Mouse (Mus musculus): Measurements from ENCODE around the gene Enpp1. TPM values are rescaled to one million over a fixed set of nuclear protein-coding genes. Genes with fewer than 3 reads are reported as not detected.
A peak's percentile ranks its signal among the peaks of the same experiment; 100 is the strongest.

Enpp1 gene
- polyA plus RNA-seq, 1 experiment from 2014 or later = 4.1 TPM

DNA sequence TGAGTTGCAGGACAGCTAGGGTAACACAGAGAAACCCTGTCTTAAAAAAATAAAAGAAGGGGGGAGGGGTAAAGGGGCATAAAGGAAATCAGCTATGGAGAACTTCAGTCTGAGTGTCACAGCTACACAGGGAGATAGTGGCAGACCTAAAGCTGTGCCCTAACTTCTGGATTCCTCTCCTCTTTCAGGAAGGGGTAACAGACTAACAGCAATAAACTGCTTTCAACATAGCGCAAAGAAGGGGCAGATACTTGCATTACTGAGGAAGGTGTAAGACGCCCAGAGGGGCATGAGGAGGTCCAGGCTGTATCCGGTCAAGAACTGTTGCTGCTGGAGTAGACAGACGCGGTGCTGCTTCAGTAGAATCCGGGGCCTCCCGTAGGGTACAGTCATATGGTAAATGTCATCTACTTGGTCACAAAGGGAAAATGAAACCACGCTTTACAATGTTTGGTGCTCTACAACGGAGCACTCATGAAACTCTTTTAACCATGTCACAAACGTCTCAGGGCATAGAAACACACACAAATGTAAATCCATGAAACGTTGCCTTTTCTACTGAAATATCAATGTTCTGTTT is 60.9 kb downstream of the Enpp1 start:
- no peak for ATAC-seq (ENCODE audit: extremely low read depth, insufficient number of reproducible peaks, low FRiP score, low TSS enrichment)
- Histone ChIP-seq H3K36me3 (no peaks in the 10 kb centered on the region; the same call in 1 of the 2 replicates), H3K4me2 (no peak overlapping the region), H3K9ac (no peak overlapping the region), H3K27me3 (replicated peaks) (no peaks in the 10 kb centered on the region), H3K4me1 (no peaks in the 10 kb centered on the region), H3K9me3 (no peaks in the 10 kb centered on the region), H3K4me3 (no peak overlapping the region), H3K27ac (replicated peaks) (no peak overlapping the region)
- WGBS = 85% methylated on average over 11 of the region's 11 CpGs

DNA sequence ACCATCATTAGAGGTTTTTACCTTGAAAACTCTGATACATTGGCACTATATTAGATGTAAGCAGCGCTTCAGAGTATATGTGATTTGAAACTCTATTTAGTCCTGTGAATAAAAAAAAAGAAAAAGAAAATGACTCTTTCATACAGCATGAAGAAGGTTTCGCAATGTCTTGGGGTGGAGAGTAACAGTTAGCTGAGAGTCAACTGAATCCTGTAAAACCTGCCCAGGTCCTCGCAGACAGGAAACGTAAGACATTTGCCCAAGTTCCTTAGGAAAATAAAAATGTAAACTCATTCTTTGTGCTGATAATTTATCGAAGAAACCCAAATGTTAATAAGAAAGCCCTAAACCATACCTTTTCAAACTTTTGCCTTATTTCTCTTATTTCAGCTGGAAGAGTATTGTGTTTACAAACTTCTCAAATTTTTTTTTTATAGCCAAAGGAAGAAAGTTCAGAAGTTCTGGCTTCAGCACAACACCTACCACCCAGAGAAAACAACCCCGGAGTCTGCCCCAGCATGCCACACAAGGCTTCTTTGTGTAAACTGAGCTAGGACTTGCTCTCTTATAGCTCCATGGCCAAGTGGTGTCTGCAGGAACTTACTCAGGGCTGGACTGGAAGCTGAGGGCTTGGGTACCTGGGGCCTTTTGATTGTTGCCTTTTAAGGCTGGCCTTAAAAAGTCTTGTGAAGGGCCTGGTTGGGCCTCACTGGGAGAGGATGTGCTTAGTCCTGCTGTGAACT is 63.8 kb downstream of the Enpp1 start:
- Histone ChIP-seq H3K9me3 (no peaks in the 10 kb centered on the region), H3K4me3 (no peak overlapping the region), H3K27me3 (replicated peaks) (no peaks in the 10 kb centered on the region), H3K9ac (no peak overlapping the region), H3K27ac (replicated peaks) (no peak overlapping the region), H3K4me2 (no peak overlapping the region), H3K36me3 (no peaks in the 10 kb centered on the region; the same call in 1 of the 2 replicates), H3K4me1 (no peaks in the 10 kb centered on the region)
- ATAC-seq (ENCODE audit: extremely low read depth, insufficient number of reproducible peaks, low FRiP score, low TSS enrichment) = no peak
- 79% methylated on average over 6 of the region's 6 CpGs for WGBS

DNA sequence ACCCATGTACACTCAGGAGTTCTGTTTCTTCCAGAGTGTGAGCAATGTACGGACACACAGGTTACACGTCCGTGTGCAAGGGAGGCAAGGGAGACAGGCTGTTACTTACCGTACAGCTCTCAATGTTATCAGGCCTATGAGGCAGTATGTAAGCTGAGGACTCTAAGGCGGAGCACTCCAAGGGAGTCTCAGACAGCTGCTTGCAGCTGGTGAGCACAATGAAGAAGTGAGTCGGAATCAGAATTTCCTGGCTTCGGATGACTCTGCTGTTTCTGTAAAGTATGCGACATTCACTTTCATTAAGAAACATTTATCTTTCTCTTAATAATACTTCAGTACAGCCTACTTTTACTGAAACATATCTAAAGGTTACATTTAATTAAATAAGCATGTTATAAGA is 66.8 kb downstream of the Enpp1 start:
- H3K27ac ChIP-seq (replicated peaks) = no peak overlapping the region
- no peaks in the 10 kb centered on the region for H3K27me3 ChIP-seq (replicated peaks)
- no peak overlapping the region for H3K4me3 ChIP-seq
- no peak overlapping the region for H3K9ac ChIP-seq
- WGBS = 82% methylated on average over 8 of the region's 8 CpGs
- no peak overlapping the region for H3K4me2 ChIP-seq
- no peaks in the 10 kb centered on the region for H3K36me3 ChIP-seq
- no peak for ATAC-seq (ENCODE audit: extremely low read depth, insufficient number of reproducible peaks, low FRiP score, low TSS enrichment)
- no peaks in the 10 kb centered on the region for H3K9me3 ChIP-seq
- H3K4me1 ChIP-seq = no peaks in the 10 kb centered on the region

DNA sequence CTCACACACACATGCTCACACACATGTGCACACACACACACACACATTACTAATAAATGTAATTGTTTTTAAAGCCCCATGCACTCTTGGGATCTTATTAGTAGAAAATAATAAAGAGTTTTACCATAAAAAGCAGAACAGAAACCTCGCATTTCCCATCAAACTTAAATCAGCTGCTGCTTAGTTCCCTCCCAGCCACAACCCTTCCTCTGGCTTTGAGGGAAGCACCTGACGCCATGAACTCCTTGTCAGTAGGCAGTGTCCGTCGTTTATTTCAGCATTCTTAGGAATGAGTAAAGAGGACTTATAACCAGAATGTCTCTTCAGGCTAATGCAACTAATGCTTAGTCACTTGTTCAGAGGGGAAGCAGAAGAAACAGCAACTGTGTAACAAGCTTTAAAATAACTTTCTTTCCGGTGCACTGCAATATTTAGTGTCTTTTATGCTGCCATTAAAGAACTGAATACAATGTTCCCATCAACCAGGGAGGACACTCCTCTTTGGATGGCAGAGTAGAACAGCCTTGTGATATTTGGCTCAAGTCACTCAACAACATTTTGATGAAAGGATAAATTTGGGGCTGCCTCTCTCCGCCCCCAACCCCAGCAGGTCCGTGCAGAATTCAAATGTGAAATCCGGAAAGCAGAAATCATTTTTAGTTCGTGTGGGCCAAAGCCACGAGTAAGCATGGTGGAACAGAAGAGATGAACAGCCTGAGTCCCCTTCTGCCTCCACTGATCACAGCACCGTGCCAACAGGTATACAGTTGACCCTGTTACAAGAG is 69.0 kb downstream of the Enpp1 start:
- Histone ChIP-seq H3K4me2 (no peak overlapping the region), H3K36me3 (no peaks in the 10 kb centered on the region), H3K27me3 (replicated peaks) (no peaks in the 10 kb centered on the region), H3K9ac (no peak overlapping the region), H3K9me3 (no peaks in the 10 kb centered on the region), H3K27ac (replicated peaks) (no peak overlapping the region), H3K4me1 (peaks cover 17% of the 10 kb centered on the region), H3K4me3 (no peak overlapping the region)
- ATAC-seq (ENCODE audit: extremely low read depth, insufficient number of reproducible peaks, low FRiP score, low TSS enrichment) = no peak
- 74% methylated on average over 11 of the region's 11 CpGs for WGBS

DNA sequence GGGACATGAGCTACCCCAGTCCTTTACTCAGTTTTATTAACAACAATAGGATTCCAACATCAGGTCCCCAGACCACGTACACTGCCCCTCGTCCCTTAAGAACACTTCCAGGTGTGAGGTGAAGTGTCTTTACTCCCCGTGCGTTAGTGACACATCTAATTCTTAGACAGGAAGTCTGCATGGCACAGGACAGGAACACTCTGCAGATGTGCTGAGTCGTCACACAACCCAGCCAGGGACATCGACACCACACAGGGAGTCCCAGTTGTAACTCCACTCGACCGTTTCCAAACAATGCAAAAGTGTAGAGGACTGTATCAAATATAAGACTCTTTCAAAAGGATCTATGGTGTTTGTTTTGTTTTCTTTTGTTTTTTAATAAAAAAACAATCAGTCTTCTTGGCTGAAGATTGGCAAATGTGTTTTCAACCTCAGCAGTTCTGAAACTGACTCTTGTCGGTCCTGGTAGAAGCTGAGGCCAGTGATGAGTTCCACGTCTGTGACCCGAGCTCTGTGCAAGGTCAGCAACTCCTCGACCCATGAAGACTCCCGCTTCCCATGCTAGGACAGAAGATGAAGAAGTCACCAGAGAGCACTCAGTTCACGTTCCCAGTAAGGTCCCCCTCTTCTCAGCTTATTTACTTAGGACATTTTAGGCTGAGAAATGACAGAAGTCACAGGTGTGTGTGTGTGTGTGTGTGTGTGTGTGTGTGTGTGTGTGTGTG is 70.4 kb downstream of the Enpp1 start:
- Histone ChIP-seq H3K4me1 (peaks cover 19% of the 10 kb centered on the region), H3K4me3 (no peak overlapping the region), H3K27me3 (replicated peaks) (no peaks in the 10 kb centered on the region), H3K9me3 (no peaks in the 10 kb centered on the region), H3K27ac (replicated peaks) (no peak overlapping the region), H3K4me2 (no peak overlapping the region), H3K36me3 (no peaks in the 10 kb centered on the region), H3K9ac (no peak overlapping the region)
- 60% methylated on average over 14 of the region's 14 CpGs for WGBS
- no peak for ATAC-seq (ENCODE audit: extremely low read depth, insufficient number of reproducible peaks, low FRiP score, low TSS enrichment)

DNA sequence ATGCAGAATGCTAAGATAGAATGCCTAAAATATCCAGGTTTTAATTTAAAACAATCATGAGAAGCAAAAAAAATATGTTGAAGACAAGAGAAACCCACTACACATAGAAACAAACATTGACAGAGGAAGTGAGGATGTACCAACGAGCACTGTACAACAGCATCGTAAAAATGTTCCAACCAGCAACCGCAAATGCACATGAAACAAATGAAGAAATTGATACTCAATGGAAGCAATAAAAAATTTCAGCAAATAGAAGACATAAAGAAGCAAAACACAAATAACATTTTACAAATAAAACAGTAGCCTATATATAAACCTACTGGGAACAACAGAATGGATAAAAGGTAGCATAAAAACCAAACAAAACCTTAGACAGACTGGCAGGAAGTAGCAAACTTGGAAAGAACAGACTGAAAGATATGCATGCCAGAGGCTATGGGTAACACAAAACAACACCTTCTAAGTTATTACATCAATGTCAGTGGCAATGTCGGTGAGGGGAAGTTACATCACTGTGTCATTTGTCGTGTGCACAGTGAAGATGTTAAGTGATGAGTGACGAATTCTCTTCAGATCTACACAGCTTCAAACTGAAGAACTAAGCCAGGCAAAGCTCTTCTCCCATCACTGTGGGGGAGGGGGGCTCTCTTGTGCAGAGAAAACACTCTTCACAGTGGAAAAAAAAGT is 71.6 kb downstream of the Enpp1 start:
- no peaks in the 10 kb centered on the region for H3K9me3 ChIP-seq
- no peak overlapping the region for H3K27ac ChIP-seq (replicated peaks)
- no peak overlapping the region for H3K9ac ChIP-seq
- 61% methylated on average over 6 of the region's 6 CpGs for WGBS
- H3K4me1 ChIP-seq = peaks cover 26% of the 10 kb centered on the region
- H3K4me2 ChIP-seq = no peak overlapping the region
- H3K36me3 ChIP-seq = no peaks in the 10 kb centered on the region
- no peak overlapping the region for H3K4me3 ChIP-seq
- ATAC-seq (ENCODE audit: extremely low read depth, insufficient number of reproducible peaks, low FRiP score, low TSS enrichment) = no peak
- no peaks in the 10 kb centered on the region for H3K27me3 ChIP-seq (replicated peaks)

DNA sequence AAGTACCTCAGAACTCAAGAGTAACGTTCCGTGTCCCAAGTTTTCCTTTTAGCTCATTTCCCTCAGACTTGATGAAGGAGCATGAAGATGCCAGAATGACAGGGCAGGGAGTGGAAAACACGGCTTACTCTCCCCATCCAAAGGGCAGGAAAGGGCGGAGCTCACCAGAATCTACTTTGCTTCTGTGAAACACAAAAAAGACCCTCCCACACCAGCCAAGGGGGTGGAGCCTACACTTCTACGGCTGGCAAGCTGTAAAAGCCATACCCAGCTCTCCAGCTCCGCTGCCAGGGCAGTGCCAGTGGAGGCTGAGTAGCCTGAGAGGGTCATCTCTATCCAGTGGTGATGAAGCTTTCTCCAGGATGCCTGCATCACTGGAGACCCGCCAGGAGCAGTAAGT is 72.4 kb downstream of the Enpp1 start:
- Histone ChIP-seq H3K4me1 (peaks cover 33% of the 10 kb centered on the region), H3K27me3 (replicated peaks) (no peaks in the 10 kb centered on the region), H3K4me3 (no peak overlapping the region), H3K4me2 (no peak overlapping the region), H3K36me3 (no peaks in the 10 kb centered on the region), H3K9ac (no peak overlapping the region), H3K27ac (replicated peaks) (no peak overlapping the region), H3K9me3 (no peaks in the 10 kb centered on the region)
- ATAC-seq (ENCODE audit: extremely low read depth, insufficient number of reproducible peaks, low FRiP score, low TSS enrichment) = no peak
- WGBS = 60% methylated on average over 7 of the region's 7 CpGs

DNA sequence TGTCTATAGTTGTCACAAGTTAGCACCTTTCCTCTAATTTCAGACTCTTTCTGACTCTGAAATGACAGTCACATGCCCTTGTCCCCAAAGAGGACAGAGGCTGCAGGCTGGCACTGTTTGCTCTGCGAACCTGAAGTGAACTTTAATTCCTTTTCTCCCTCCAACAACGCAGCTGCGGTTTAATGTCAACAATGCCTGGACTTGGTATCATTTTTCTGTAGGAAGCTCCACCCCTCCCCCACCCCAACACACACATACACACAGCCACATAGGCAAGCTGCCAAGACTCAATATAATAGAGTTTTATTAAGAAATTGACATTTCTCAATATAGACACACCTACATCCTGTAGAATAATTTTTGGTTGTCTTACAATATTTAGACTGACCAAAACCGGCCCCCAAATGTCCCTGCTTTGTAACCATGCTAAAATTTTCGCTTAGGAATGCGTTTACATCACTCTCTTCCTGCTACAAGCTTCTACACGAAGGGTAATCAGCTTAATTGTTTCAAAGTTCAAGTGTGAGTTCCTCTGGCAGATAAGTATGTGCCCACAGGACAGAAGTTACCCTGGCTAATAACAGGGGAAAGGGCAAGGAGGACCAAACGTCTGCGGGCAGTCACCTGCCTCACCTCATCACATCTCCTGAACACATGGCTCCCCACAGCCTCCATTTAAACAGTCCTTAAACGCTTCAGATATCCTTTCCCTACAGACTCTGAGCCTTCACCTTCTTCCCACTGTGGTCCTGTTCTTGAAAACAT is 73.5 kb downstream of the Enpp1 start:
- no peak for ATAC-seq (ENCODE audit: extremely low read depth, insufficient number of reproducible peaks, low FRiP score, low TSS enrichment)
- no peak overlapping the region for H3K9ac ChIP-seq
- no peaks in the 10 kb centered on the region for H3K27me3 ChIP-seq (replicated peaks)
- no peaks in the 10 kb centered on the region for H3K9me3 ChIP-seq
- no peaks in the 10 kb centered on the region for H3K36me3 ChIP-seq
- WGBS = 34% methylated on average over 10 of the region's 10 CpGs
- peaks cover 39% of the 10 kb centered on the region for H3K4me1 ChIP-seq
- peak overlapping the region; percentile 7; the same call in 1 of the 2 replicates for H3K4me2 ChIP-seq
- H3K27ac ChIP-seq (replicated peaks) = no peak overlapping the region
- no peak overlapping the region for H3K4me3 ChIP-seq

DNA sequence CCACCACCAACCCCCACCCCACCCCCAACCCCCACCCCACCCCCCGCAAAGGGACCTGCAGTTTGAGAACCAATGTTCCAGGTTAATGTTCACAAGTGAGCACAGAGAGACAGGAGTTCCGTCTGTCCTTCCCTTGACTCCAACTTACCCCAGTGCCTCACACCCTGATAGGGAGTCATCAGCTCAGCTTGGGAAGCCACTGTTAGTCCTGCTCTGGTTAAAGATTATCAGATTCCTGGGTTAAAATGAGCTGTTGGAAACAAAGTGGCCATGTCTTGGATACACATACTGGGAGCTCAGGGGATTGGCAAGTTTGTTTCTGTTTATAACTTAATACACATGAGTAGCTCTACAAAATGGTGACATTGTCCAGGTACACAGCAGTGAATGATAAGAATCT is 75.0 kb downstream of the Enpp1 start:
- no peak overlapping the region for H3K9ac ChIP-seq
- no peaks in the 10 kb centered on the region for H3K36me3 ChIP-seq
- no peak overlapping the region for H3K27ac ChIP-seq (replicated peaks)
- peaks cover 39% of the 10 kb centered on the region for H3K4me1 ChIP-seq
- no peak overlapping the region for H3K4me3 ChIP-seq
- H3K9me3 ChIP-seq = no peaks in the 10 kb centered on the region
- no peaks in the 10 kb centered on the region for H3K27me3 ChIP-seq (replicated peaks)
- 65% methylated on average over 2 of the region's 2 CpGs for WGBS
- H3K4me2 ChIP-seq = no peak overlapping the region
- ATAC-seq (ENCODE audit: extremely low read depth, insufficient number of reproducible peaks, low FRiP score, low TSS enrichment) = no peak

DNA sequence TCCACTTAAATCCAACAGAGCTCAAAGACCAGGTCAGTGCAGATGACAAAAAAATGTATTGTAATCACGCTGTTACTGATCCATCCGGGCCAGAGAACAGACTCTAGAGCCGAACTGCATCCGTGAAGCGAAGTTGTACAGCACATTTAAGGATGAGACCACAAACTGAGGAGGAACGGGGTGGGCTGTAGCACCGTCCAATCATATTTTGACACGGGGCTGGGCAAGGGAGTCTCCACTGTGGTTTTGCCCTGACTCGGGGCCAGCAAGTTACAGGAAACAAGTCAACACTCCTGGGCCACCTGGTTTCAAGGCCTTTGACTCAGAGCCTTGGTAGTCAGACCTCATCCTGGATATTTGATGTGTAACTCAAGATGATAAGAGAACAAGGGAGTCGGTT is 76.1 kb downstream of the Enpp1 start:
- Histone ChIP-seq H3K4me1 (peaks cover 39% of the 10 kb centered on the region), H3K4me3 (no peak overlapping the region), H3K9ac (no peak overlapping the region), H3K27me3 (replicated peaks) (no peaks in the 10 kb centered on the region), H3K4me2 (no peak overlapping the region), H3K27ac (replicated peaks) (peak overlapping the region; percentile 48), H3K36me3 (no peaks in the 10 kb centered on the region), H3K9me3 (no peaks in the 10 kb centered on the region)
- ATAC-seq (ENCODE audit: extremely low read depth, insufficient number of reproducible peaks, low FRiP score, low TSS enrichment) = no peak
- WGBS = 78% methylated on average over 10 of the region's 10 CpGs
